Mouse (Mus musculus): ENCODE results near the gene Akr1b10.

DNA sequence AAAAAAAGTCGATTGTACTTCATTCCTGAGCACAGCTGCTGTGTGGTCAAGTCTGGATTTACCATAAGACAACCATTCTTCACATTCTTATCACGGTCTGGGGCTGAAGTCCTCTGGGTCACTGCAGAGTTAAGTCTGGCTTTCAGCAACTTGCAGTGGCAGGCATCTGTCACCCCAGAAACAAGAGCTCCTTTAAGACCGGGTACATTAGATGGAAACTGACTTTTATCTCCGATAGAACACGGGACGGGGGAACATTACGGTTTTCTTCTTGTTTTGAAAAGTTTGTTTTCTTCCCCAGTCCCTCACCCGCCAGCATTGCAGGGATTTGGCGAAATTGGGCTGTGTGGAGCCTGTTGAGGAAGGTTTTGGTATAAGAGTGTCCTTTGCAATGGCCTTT, 28.2 kb upstream of the Akr1b10 start:
- TF ChIP-seq CEBPB (IDR thresholded peaks at IDR 0.05; ENCODE audit: insufficient read depth, poor library complexity, severe bottlenecking), result no peak
- TF ChIP-seq POLR2A (IDR thresholded peaks at IDR 0.05; ENCODE audit: insufficient read length, low read depth), result no peak
- no peak for TF ChIP-seq POLR2AphosphoS2 (IDR thresholded peaks at IDR 0.05; ENCODE audit: insufficient read length, low read depth)
- TF ChIP-seq TCF12 (IDR thresholded peaks at IDR 0.05; ENCODE audit: insufficient read depth, poor library complexity, severe bottlenecking), result no peak
